Mouse (Mus musculus) ES-E14 (cell line): ENCODE measurements at regions not wholly inside any gene's neighbourhood (a gene's known extent, or its start where the extent isn't known, plus 50 kb on each side); places are given as distances from the start of the nearest gene placed in this dataset.

Experiments used
- DNase-seq: peaks from one replicate; pipeline ENCODE4 v3.0.0-alpha.2; 2013; ENCODE audit warnings: low read depth, low spot score
- H3K27ac ChIP-seq: 2 replicates; pipeline ENCODE4 v1.5.1; 2012; ENCODE audit warnings: low read depth, mild to moderate bottlenecking, low read length, moderate library complexity, mixed read lengths; ENCODE audit not compliant: poor library complexity, insufficient read depth, severe bottlenecking
- H3K36me3 ChIP-seq: 2 replicates; pipeline ENCODE4 v1.6.1; 2012; ENCODE audit warnings: mild to moderate bottlenecking, low read length, moderate library complexity, mixed read lengths; ENCODE audit not compliant: control insufficient read depth, poor library complexity, insufficient read depth, severe bottlenecking
- H3K4me1 ChIP-seq, 2 experiments: fragments of 150-350 bp in 1 of 2; sonication (generic) in 1 of 2; 2 replicates each; pipeline ENCODE4 v1.6.1; 2012; ENCODE audit warnings: low read length in 2 of 2, mild to moderate bottlenecking in 1 of 2, mixed read lengths in 1 of 2; ENCODE audit not compliant: control insufficient read depth in 2 of 2, insufficient read depth in 2 of 2, poor library complexity in 1 of 2
- H3K4me3 ChIP-seq, 2 experiments: fragments of 150-350 bp in 1 of 2; sonication (generic) in 1 of 2; 2 replicates each; pipeline ENCODE4 v1.5.1; 2012; ENCODE audit warnings: low read length in 2 of 2, low read depth in 1 of 2, mild to moderate bottlenecking in 1 of 2, mixed read lengths in 1 of 2; ENCODE audit not compliant: insufficient read depth in 1 of 2, poor library complexity in 1 of 2, severe bottlenecking in 1 of 2
- H3K9ac ChIP-seq: 2 replicates; pipeline ENCODE4 v1.6.1; 2012; ENCODE audit warnings: low read depth, mild to moderate bottlenecking, low read length, mixed read lengths; ENCODE audit not compliant: poor library complexity, insufficient read depth, severe bottlenecking
- H3K9me3 ChIP-seq: fragments of 150-350 bp; sonication (generic); 2 replicates; pipeline ENCODE4 v1.6.1; 2012; ENCODE audit warnings: low read depth, mild to moderate bottlenecking, low read length; ENCODE audit not compliant: control insufficient read depth, insufficient read depth
- CHD2 ChIP-seq: IDR thresholded peaks from 2 replicates; pipeline ENCODE4 v1.6.1; 2014; ENCODE audit warnings: mild to moderate bottlenecking, low read depth, low read length, inconsistent platforms
- HCFC1 ChIP-seq: IDR thresholded peaks from 2 replicates; pipeline ENCODE4 v1.6.1; 2012; ENCODE audit warnings: low read length, inconsistent platforms, borderline replicate concordance; ENCODE audit not compliant: insufficient read depth
- MAFK ChIP-seq: IDR thresholded peaks from 2 replicates; pipeline ENCODE4 v1.6.1; 2014; ENCODE audit warnings: mild to moderate bottlenecking, low read depth, low read length, inconsistent platforms; ENCODE audit not compliant: insufficient read depth
- ZC3H11A ChIP-seq: IDR thresholded peaks from 2 replicates; pipeline ENCODE4 v1.6.1; 2012; ENCODE audit warnings: low read depth, mild to moderate bottlenecking, inconsistent platforms, low read length, borderline replicate concordance
- ZNF384 ChIP-seq: IDR thresholded peaks from 2 replicates; pipeline ENCODE4 v1.6.1; 2012; ENCODE audit warnings: low read depth, low read length, inconsistent platforms
- in situ Hi-C, 2 experiments: fragments of 600-800 bp; cut with MboI; formaldehyde crosslinking; loops; one replicate each; pipeline ENCODE4 v1.15.1; 2025; ENCODE audit warnings: low sequenced_read_pairs in 2 of 2, inconsistent platforms in 1 of 2; ENCODE audit not compliant: unreplicated experiment in 2 of 2

DNA sequence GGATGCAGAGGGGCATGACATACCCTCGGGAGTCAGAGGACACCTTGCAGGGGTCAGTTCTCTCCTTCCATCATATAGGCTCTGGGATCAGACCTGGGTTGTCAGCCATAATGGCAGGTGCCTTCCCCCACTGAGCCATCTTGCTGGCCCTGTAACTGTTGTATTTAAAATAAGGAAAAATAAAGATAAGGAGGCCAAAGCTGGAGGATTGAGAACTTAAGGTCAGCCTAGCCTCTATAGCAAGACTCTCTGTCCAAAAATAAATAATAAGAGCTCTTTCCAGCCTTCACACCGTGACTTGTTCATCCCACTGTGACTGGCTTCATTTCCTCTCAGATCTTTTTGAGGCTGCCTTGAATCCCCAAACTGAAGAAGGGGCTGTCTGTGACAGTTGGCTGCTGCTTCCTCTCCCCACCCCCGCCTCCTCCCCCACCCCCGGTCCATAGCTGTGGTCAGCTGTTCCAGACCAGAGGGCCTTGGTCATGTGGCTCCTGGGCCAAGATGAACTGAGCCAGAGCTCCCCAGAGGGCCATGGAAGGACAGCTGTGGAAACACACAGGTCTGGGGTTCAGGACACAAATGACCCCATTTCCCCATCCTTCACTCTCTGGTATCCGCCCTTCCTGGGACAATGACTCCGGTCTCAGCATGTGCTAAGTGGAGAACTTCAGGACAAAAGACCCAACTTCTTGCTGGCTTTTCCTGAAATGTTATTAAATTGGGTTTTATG, 81.6 kb upstream of the Errfi1 start:
- Histone ChIP-seq H3K4me1 (peaks cover 0 to 1% of the 10 kb centered on the region in 2 experiments; a peak in 1 of 4 replicates), H3K27ac (no peak overlapping the region)
- in situ Hi-C loops = no loop called here

DNA sequence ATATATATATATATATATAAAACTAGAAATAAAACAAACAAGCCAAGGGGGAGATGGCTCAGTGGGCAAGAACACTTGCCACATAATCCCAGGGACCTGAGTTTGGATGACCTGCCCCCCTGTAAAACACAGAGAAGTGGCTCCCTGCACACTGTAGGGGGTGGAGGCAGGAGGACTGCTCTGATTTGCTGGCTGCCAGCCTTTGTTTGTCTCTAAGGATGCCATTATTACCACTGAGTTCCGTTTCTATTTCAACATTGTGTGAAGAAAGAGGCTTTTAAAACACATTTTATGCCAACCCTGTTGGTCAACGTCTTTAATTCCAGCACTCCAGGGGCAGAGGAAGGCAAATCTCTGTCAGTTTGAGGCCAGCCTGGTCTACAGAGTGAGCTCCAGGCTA, 82.2 kb upstream of the Errfi1 start:
- H3K4me3 ChIP-seq = no peak overlapping the region
- TF ChIP-seq HCFC1 = no peak
- TF ChIP-seq ZC3H11A = no peak
- no peak for TF ChIP-seq CHD2
- TF ChIP-seq MAFK = no peak
- no peak for TF ChIP-seq ZNF384
- H3K9ac ChIP-seq = no peak overlapping the region
- no peaks in the 10 kb centered on the region for H3K36me3 ChIP-seq
- peaks cover 1 to 2% of the 10 kb centered on the region in 2 experiments; a peak in 1 of 4 replicates for H3K4me1 ChIP-seq
- H3K27ac ChIP-seq = no peak overlapping the region
- H3K9me3 ChIP-seq = no peaks in the 10 kb centered on the region
- in situ Hi-C loops = no loop called here
- no peak for DNase-seq

More for the DNA sequence above, 81.6 kb upstream of the Errfi1 start:
- DNase-seq = no peak
- no peaks in the 10 kb centered on the region for H3K9me3 ChIP-seq
- no peak overlapping the region for H3K9ac ChIP-seq
- H3K4me3 ChIP-seq = no peak overlapping the region
- TF ChIP-seq ZC3H11A (no peak), ZNF384 (no peak), HCFC1 (no peak), MAFK (no peak), CHD2 (no peak)
- no peaks in the 10 kb centered on the region for H3K36me3 ChIP-seq

DNA sequence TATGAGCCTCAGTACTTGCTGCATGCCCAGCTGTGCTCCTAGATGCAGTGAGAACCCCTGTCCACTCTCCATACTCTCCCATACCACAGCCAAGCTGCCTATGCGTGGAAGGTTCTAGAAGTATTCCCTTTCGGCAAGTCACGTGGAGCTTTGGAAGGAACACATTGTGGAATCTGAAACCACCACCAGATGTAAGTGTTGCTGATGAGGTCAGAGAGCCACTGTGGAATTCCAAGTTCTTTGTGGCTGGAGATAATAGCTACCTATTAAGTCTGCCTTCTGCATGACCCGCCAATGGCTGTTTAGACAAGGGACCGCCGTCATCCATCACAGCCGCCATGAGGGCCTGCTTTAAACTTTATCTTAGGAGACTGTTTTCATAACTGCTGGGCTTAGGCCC, 84.7 kb upstream of the Errfi1 start:
- in situ Hi-C loops = no loop called here
- Histone ChIP-seq H3K36me3 (no peaks in the 10 kb centered on the region), H3K9ac (no peak overlapping the region), H3K4me1 (peaks cover 1 to 2% of the 10 kb centered on the region in 2 experiments; a peak in 1 of 4 replicates), H3K27ac (no peak overlapping the region), H3K9me3 (no peaks in the 10 kb centered on the region), H3K4me3 (no peak overlapping the region)
- no peak for DNase-seq
- TF ChIP-seq ZNF384 (no peak), ZC3H11A (no peak), HCFC1 (no peak), CHD2 (no peak), MAFK (no peak)

DNA sequence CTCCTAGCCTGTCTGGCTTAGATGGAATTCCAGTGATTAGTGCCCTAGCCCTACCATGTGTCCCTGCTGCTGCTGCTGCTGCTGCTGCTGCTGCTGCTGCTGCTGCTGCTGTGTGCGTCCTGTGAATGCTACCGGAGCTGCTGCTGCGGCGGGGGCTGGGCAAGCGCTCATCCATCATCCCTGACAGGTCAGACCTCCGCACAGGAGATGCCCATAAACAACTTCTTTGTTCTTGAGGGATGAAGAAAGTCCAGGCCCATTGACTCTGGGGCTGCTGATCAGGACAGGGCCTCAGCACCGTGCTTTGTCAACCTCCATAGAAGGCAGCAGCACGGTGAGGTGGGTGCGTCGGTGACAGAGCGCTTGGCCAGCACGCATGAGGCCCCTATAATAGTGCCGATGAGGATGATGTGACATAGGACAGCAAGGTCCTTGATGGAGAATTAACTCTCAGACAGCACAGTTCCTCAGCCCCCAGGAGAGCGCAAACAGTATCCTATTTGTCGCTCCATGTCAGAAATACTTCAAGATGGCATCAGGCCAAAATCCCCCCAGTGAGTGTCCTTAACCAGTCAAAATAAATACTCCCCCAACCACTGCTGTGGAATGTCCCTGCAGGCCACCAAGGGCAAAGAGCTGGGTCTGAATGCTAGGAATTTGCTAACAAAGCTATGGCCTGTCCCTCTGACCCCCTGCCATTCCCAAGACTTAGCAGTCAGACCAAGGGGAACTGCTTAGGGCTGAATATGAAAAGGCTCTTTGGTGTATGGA, 95.1 kb upstream of the Errfi1 start:
- Histone ChIP-seq H3K36me3 (no peaks in the 10 kb centered on the region), H3K9ac (no peak overlapping the region), H3K4me3 (no peak overlapping the region), H3K9me3 (no peaks in the 10 kb centered on the region), H3K4me1 (peaks cover 0 to 15% of the 10 kb centered on the region in 2 experiments; a peak in 1 of 4 replicates), H3K27ac (no peak overlapping the region)
- in situ Hi-C loops = no loop called here
- TF ChIP-seq CHD2 = no peak
- TF ChIP-seq MAFK = no peak
- no peak for TF ChIP-seq ZNF384
- no peak for TF ChIP-seq HCFC1
- no peak for TF ChIP-seq ZC3H11A
- DNase-seq = no peak
